Mouse (Mus musculus) limb, embryonic 10.5 days (tissue): ENCODE results near the gene Atg5. TPM values are rescaled to one million over a fixed set of nuclear protein-coding genes. Genes with fewer than 3 reads are reported as not detected.
A peak's percentile ranks its signal among the peaks of the same experiment; 100 is the strongest.

Experiments
- DNase-seq: peaks from one replicate; pipeline ENCODE4 v3.0.0-alpha.2; 2017; ENCODE audit warnings: low spot score
- H3K27ac ChIP-seq: fragments of 300-500 bp; sonication (generic); 2 replicates; pipeline ENCODE4 v1.5.1; 2016; ENCODE audit warnings: mild to moderate bottlenecking
- H3K27me3 ChIP-seq: fragments of 300-500 bp; sonication (generic); 2 replicates; pipeline ENCODE4 v1.6.1; 2016; ENCODE audit warnings: low read depth, mild to moderate bottlenecking; ENCODE audit not compliant: poor library complexity, severe bottlenecking
- H3K36me3 ChIP-seq: fragments of 300-500 bp; sonication (generic); 2 replicates; pipeline ENCODE4 v1.6.1; 2016; ENCODE audit warnings: mild to moderate bottlenecking, moderate library complexity
- H3K4me1 ChIP-seq: fragments of 300-500 bp; sonication (generic); 2 replicates; pipeline ENCODE4 v1.6.1; 2016
- H3K4me3 ChIP-seq: fragments of 300-500 bp; sonication (generic); 2 replicates; pipeline ENCODE4 v1.5.1; 2016; ENCODE audit warnings: mild to moderate bottlenecking, moderate library complexity
- H3K9me3 ChIP-seq: fragments of 300-500 bp; sonication (generic); replicated peaks from 2 replicates; pipeline ENCODE4 v1.6.1; 2016; ENCODE audit warnings: mild to moderate bottlenecking
- WGBS: fragments of 180-500 bp; shearing (Covaris S2); methylation state at CpG from one replicate; pipeline ENCODE4 v1.1.7; 2016; 5-methylcytosine and 5-hydroxymethylcytosine counted together
- polyA plus RNA-seq: library from polyadenylated mRNA; unstranded; fragments of >200 nt; fragmentation: Nextera tagmentation; extraction: Ambion mirVana; gene quantifications from 2 replicates; pipeline ENCODE4 v1.2.1, GENCODE M21; 2016

Atg5 gene
- polyA plus RNA-seq, 1 experiment from 2014 or later = 58.5 TPM

DNA sequence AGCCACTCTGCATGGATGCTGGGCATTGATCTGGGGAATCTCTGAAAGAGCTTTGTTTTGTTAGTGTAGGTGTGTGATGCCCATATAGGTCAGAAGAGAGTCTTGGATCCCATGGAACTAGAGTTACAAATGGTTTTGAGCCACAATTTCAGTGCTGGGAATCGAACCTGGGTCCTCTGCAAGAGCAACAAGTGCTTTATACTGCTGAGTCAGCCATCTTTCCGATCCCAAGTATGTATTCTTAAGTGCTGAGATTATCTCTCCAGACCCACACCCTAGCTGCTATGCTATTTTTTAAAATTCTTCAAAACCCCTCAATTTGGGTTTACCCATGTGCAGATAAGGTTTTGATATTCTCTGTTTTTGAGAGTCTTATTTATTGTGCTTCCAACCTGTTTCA, 22.7 kb downstream of the Atg5 start:
- 91% methylated on average over 2 of the region's 2 CpGs for WGBS
- Histone ChIP-seq H3K36me3 (peaks cover 58% of the 10 kb centered on the region), H3K4me1 (no peaks in the 10 kb centered on the region), H3K9me3 (no peaks in the 10 kb centered on the region), H3K4me3 (no peak overlapping the region), H3K27me3 (no peaks in the 10 kb centered on the region), H3K27ac (no peak overlapping the region)
- no peak for DNase-seq

DNA sequence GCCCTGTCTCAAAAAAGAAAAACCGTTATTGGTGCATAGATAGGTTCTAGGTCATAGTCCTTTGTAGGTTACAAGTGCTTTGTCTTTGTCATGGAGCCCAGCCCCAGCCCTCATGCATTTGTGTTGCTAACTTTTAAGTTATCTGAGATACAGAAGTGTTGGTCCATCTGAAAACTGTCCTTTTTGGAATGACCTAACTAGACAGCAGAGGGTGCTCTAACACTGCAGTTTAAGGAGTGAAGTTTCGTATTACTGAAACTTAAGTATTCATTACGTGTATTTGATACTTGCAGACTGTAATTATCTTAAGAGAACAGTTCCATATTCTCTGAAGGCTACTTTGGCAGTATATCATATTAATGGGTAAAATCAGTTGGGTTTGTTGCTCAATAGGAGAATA, 24.0 kb downstream of the Atg5 start:
- peaks cover 51% of the 10 kb centered on the region for H3K36me3 ChIP-seq
- DNase-seq = no peak
- no peaks in the 10 kb centered on the region for H3K9me3 ChIP-seq
- no peak overlapping the region for H3K27ac ChIP-seq
- H3K27me3 ChIP-seq = no peaks in the 10 kb centered on the region
- H3K4me1 ChIP-seq = no peaks in the 10 kb centered on the region
- 68% methylated on average over 3 of the region's 3 CpGs for WGBS
- H3K4me3 ChIP-seq = no peak overlapping the region

DNA sequence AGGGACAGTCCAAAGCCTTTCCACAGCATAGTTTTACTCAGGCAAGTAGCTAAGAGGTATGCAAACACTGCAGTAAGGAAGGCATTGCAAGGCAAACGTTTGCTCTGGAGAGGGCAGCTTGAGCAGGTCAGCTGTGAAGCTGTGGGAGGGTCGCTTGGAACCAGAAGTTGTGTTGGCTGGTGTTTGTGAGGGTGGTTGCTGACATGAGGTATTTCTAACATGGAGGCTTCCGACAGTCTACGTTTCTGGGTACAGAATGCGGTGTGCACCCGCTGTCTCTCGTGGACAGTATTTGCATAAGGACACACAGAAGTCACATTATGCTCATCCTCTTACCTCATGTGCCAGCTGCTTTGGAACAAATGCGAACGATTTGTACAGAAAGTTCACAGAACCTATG, 31.0 kb downstream of the Atg5 start:
- H3K4me3 ChIP-seq = no peak overlapping the region
- no peaks in the 10 kb centered on the region for H3K9me3 ChIP-seq
- H3K4me1 ChIP-seq = no peaks in the 10 kb centered on the region
- H3K27ac ChIP-seq = no peak overlapping the region
- 89% methylated on average over 9 of the region's 9 CpGs for WGBS
- no peaks in the 10 kb centered on the region for H3K27me3 ChIP-seq
- H3K36me3 ChIP-seq = peaks cover 19% of the 10 kb centered on the region
- no peak for DNase-seq

DNA sequence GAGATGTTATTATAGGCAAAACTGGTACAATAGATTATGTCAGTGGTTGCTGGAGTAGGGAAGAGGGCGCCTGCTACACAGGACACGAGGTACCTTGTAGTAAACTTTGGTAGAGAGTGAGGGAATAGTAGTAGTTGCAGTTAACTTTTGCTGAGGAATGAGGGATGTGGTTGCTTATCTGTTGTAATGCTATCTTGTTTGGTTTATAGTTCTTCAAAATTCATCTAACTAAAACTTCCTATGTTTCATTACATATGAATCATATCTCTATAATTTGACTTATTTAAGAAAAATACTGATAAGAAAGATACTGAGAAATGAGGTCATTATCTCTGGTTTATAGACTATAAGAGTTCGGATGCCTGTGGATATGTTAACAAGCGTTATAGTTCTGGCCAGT, 31.9 kb downstream of the Atg5 start:
- WGBS = 92% methylated on average over 4 of the region's 4 CpGs
- Histone ChIP-seq H3K27ac (no peak overlapping the region), H3K4me3 (no peak overlapping the region), H3K36me3 (peaks cover 22% of the 10 kb centered on the region), H3K4me1 (no peaks in the 10 kb centered on the region), H3K9me3 (no peaks in the 10 kb centered on the region), H3K27me3 (no peaks in the 10 kb centered on the region)
- no peak for DNase-seq

DNA sequence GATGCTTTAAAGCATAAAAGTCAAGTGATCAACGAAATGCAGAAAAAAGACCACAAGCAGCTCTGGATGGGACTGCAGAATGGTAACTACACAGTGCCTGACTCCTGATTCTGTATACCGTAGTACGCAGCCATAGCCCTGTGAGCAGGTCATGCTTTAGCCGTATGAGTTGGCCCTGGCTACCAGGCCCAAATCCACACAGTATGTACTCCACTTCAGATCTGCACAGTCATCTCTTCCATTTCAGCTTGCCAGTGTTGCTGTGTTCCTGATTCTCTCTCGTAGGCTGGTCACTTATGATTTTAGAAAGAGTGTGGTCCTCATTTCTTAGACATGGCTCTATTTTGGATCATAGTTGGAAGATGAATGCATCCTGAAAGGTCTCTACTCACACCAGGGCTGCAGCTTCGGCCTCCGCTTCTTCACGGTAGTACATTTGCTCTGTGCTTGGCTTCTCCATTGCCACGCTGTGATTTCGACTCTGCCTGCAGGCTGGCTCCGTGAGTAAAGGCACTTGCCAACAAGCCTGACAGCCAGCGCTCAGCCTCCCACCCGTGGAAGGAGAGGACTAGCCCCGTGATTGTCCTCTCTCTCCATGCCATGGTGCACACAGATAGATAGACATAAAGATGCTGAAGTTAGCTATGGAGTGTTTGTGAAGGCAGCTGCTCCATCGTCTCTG, 35.6 kb downstream of the Atg5 start:
- Histone ChIP-seq H3K4me3 (no peak overlapping the region), H3K9me3 (no peaks in the 10 kb centered on the region), H3K4me1 (no peaks in the 10 kb centered on the region), H3K27me3 (no peaks in the 10 kb centered on the region), H3K27ac (no peak overlapping the region), H3K36me3 (peaks cover 26% of the 10 kb centered on the region)
- 91% methylated on average over 15 of the region's 15 CpGs for WGBS
- DNase-seq = no peak

DNA sequence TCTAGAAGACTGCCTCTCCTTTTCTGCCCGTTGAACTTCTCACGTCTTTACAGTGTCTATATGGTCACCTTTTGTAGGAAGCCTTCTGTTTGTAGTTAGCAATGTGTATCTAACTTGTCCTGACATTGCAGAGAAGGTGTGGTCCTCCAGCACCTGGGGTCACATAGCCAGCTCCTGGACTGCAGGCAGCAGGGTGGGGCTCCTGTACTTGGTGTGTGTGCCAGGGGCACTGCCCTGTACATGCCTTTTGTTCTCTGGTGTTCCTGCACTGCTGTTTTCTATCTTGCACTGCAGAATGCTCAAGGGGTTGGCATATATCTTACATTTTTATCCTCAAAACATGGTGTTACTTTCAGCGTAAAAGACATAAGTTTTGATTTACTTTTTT, 36.2 kb downstream of the Atg5 start:
- Histone ChIP-seq H3K9me3 (no peaks in the 10 kb centered on the region), H3K27ac (no peak overlapping the region), H3K36me3 (peaks cover 26% of the 10 kb centered on the region), H3K4me1 (no peaks in the 10 kb centered on the region), H3K27me3 (no peaks in the 10 kb centered on the region), H3K4me3 (no peak overlapping the region)
- WGBS = 90% methylated on average over 3 of the region's 3 CpGs
- no peak for DNase-seq

DNA sequence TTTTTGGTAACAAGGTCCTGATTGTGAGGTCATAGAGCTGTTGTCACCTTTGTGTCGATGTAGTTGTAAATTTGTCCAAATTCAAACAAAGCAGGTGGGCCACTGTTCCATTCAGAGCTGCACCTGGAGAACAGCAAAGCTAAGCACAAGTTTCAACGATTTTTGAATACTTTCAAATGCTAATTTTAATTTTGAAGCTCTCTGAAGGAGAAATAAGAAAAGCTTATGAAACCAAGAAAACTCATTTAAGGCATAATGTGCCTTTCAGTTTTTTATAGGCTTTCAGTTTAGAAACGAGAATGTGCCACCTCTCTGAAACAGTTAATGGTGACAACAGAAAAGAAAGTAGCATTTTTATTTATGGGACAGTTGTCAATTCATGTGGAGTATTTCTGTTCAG, 36.7 kb downstream of the Atg5 start:
- Histone ChIP-seq H3K36me3 (peaks cover 28% of the 10 kb centered on the region), H3K4me3 (no peak overlapping the region), H3K27ac (no peak overlapping the region), H3K4me1 (no peaks in the 10 kb centered on the region), H3K9me3 (no peaks in the 10 kb centered on the region), H3K27me3 (no peaks in the 10 kb centered on the region)
- DNase-seq = no peak
- WGBS = 81% methylated on average over 3 of the region's 3 CpGs

DNA sequence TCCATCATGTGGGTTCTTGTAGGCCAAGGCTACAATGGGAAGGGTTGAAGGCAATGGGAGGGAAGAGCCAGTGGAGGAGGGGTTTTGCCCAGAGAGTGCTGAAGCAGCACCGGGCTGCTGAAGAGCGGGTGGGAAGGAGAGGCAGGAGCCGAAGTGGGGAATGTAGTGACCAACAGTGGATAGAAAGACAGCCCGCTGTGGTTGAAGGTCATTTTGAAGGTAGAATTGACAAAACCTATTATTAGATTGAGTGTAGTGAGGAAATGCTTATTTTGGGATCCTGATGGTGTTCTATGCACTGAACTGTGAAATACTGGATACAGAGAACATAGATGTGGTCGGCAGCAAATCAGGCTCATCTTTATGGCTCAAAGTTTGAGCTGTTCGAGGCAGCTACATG, 38.1 kb downstream of the Atg5 start:
- H3K9me3 ChIP-seq = no peaks in the 10 kb centered on the region
- 95% methylated on average over 6 of the region's 6 CpGs for WGBS
- no peak overlapping the region for H3K4me3 ChIP-seq
- H3K36me3 ChIP-seq = peaks cover 28% of the 10 kb centered on the region
- no peak for DNase-seq
- no peaks in the 10 kb centered on the region for H3K4me1 ChIP-seq
- H3K27me3 ChIP-seq = no peaks in the 10 kb centered on the region
- H3K27ac ChIP-seq = no peak overlapping the region

DNA sequence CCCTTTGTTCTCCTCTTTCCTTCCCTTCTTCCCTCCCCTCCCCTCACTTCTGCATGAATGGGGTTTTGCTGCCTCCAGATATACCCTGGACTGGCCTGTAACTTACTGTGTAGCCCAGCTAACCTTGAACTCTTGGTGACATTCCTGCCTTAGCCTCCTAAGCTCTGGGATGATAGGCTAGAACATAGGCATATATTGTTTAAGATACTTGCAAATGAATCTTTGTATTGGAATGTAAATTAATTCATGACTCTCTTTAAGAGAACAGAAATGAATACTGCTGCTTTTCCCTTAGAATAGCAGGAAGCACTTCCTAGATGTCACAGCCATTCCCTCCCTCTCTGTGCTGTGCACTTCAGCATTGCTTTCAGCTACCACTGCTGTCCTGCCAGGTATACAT, 40.1 kb downstream of the Atg5 start:
- H3K27ac ChIP-seq = no peak overlapping the region
- H3K27me3 ChIP-seq = no peaks in the 10 kb centered on the region
- no peak for DNase-seq
- H3K36me3 ChIP-seq = peaks cover 28% of the 10 kb centered on the region
- peaks cover 11% of the 10 kb centered on the region; the same call in 1 of the 2 replicates for H3K4me1 ChIP-seq
- no peaks in the 10 kb centered on the region for H3K9me3 ChIP-seq
- no peak overlapping the region for H3K4me3 ChIP-seq

DNA sequence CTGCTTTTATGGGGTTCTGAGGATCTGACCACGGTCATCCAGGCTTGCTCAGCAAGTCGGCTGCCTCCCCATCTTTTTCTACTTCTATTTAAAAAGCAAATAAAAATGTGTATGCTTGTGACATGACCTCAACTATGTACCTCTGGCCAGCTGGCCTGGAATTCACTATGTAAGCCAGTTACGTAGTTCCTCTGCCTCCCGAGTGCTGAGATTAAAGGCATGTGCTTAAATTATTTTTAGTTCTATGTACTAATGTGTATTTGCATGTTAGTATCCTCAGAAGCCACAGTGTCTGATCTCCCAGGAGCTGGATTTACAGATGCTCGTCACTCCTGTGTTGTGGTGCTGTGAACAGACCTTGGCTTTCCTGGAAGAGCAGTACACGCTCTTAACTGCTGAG, 41.1 kb downstream of the Atg5 start:
- no peak overlapping the region for H3K4me3 ChIP-seq
- H3K27ac ChIP-seq = no peak overlapping the region
- H3K9me3 ChIP-seq = no peaks in the 10 kb centered on the region
- peaks cover 21% of the 10 kb centered on the region for H3K36me3 ChIP-seq
- H3K4me1 ChIP-seq = peaks cover 11% of the 10 kb centered on the region; the same call in 1 of the 2 replicates
- H3K27me3 ChIP-seq = no peaks in the 10 kb centered on the region
- no peak for DNase-seq
- 87% methylated on average over 6 of the region's 6 CpGs for WGBS

DNA sequence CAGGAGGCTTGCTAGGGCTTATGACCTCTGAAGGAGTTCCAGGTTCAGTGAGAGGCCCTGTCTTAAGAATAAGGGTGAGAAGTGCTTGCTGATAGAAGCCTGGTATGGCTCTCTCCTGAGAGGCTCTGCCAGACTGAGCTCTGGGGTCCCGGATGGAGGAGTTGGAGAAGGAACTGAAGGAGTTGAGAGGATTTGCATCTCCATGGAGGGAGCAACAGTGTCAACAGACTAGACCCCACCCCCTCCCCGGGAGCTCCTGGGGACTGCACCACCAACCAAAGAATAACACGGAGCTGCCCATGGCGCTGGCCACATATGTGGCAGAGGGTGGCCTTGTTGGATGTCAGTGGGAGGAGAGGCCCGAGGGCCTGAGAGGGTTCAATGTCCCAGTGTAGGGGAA, 47.1 kb downstream of the Atg5 start:
- H3K9me3 ChIP-seq = no peaks in the 10 kb centered on the region
- peaks cover 27% of the 10 kb centered on the region for H3K36me3 ChIP-seq
- H3K4me3 ChIP-seq = no peak overlapping the region
- DNase-seq = no peak
- no peaks in the 10 kb centered on the region for H3K27me3 ChIP-seq
- no peak overlapping the region for H3K27ac ChIP-seq
- peaks cover 11% of the 10 kb centered on the region; the same call in 1 of the 2 replicates for H3K4me1 ChIP-seq
- WGBS = 39% methylated on average over 5 of the region's 5 CpGs

DNA sequence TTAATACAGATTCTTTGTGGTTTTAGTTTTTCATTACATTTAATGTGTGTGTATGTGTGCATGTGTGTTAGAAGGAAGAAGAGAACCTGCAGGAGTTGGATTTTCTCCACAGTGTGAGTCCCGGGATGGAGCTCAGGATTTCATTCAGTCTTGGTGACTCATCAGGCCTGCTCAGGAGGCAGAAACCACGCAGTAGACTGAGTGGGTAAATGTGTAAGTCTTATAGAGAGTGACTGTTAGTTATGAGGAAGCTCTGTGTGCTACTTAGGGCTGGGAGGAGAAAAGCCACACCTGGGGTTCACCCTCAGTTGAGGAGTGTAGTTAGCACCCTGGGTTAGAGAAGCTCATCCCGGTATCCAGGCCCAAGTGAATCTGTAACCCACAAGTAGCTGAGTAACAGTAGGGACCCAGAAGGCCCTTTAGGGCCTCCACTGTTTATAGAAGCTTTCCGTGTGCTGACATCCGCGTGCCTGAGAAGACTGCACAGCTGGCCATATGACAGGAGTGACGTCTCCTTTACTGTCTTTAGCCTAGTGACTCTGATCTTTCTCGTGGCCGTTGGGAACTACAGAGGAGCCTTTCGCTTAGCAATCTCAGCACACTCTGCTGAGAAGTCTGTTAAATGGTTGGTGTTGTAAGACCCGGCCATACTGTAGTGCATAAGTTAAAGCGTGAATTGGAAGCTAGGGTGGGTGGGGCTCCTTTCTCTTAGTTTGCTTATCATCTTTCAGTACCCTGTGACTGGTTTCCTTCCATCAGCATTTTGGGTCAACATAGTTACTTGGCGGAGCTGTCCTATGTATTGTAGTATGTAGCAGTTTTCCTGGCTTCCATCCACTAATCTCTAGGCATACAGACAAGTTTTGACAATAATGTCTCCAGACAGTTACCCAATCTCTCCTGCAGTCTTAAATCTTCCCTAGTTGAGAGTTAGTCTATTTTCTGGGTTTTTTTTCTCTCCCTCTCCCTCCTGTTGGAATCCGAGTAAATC, 48.4 kb downstream of the Atg5 start:
- Histone ChIP-seq H3K4me3 (no peak overlapping the region), H3K9me3 (no peaks in the 10 kb centered on the region), H3K36me3 (peaks cover 33% of the 10 kb centered on the region), H3K4me1 (peaks cover 15% of the 10 kb centered on the region; the same call in 1 of the 2 replicates), H3K27ac (no peak overlapping the region), H3K27me3 (no peaks in the 10 kb centered on the region)
- 85% methylated on average over 14 of the region's 14 CpGs for WGBS
- no peak for DNase-seq

DNA sequence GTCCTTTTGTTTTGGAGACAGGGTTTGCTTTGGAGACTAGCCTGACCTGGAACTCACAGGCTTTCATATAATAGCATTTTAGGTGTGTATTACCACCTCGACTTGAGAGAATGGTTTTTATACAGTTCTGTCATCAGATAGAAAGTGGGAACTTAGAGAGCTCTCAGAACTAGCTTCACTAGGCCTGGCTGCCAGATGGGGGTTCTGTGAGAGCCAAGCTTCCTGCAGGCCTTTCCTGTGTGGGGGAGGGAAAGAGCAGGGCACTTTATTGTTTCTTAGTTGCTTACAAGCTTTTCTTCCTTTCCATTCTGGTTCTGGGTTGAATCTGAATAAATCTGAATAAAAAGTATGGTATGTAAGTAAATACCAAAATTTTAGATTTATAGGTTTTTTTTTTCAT, 54.0 kb downstream of the Atg5 start:
- Histone ChIP-seq H3K27ac (peak overlapping the region; percentile 80), H3K4me3 (no peak overlapping the region), H3K9me3 (no peaks in the 10 kb centered on the region), H3K4me1 (peaks cover 29% of the 10 kb centered on the region), H3K27me3 (no peaks in the 10 kb centered on the region), H3K36me3 (peaks cover 25% of the 10 kb centered on the region)
- 33% methylated on average over 1 of the region's 1 CpGs for WGBS
- peak; percentile 57 for DNase-seq
